Comparison of ENCODE assay signal across 9 mouse cellular contexts in genomic region chr2:29944723-29945122, GRCm38 (mm10). TPM values are rescaled to one million over a fixed set of nuclear protein-coding genes. Genes with fewer than 3 reads are reported as not detected.
A peak's percentile ranks its signal among the peaks of the same experiment; 100 is the strongest.
DNase-seq lines count a peak whose midpoint lies in the region; ATAC-seq and TF ChIP-seq lines count a peak whose summit lies in the region.
"Had no signal": no experiment of that assay in that cellular context is flagged by ENCODE, and none has a peak within 500 bp of the region (broad histone marks: within the 10 kb centered on the region; RNA-seq: fewer than 3 reads in every experiment).

No protein-coding gene starts in this region.

- no peak overlapping the region for H3K4me2 ChIP-seq in liver, embryonic 15.5 days
- H3K4me2 ChIP-seq in forebrain, embryonic 12.5 days = no peak overlapping the region
- H3K4me2 ChIP-seq: neural tube, embryonic 12.5 days had no signal

- peaks cover 53% of the 10 kb centered on the region for H3K36me3 ChIP-seq in ES-E14 (ENCODE audit: control insufficient read depth, insufficient read depth, low read length, poor library complexity, severe bottlenecking)
- peaks cover 91% of the 10 kb centered on the region for H3K36me3 ChIP-seq in liver, embryonic 15.5 days (replicated peaks)
- H3K36me3 ChIP-seq in forebrain, embryonic 12.5 days (replicated peaks) = peaks cover 93% of the 10 kb centered on the region

- H3K4me1 ChIP-seq in ES-E14 (ENCODE audit: control insufficient read depth in 2 of 2, insufficient read depth in 2 of 2, low read length in 2 of 2, poor library complexity in 1 of 2) = no peaks in the 10 kb centered on the region
- H3K4me1 ChIP-seq in liver, embryonic 15.5 days (replicated peaks) = peaks cover 4% of the 10 kb centered on the region; the same call in 1 of the 2 replicates
- no peaks in the 10 kb centered on the region for H3K4me1 ChIP-seq in forebrain, embryonic 12.5 days
- H3K4me1 ChIP-seq: neural tube, embryonic 12.5 days had no signal

- no peak overlapping the region for H3K9ac ChIP-seq in ES-E14 (ENCODE audit: insufficient read depth, low read depth, low read length, poor library complexity, severe bottlenecking)
- H3K9ac ChIP-seq in liver, embryonic 15.5 days = no peak overlapping the region
- H3K9ac ChIP-seq in forebrain, embryonic 12.5 days = no peak overlapping the region
- H3K9ac ChIP-seq: neural tube, embryonic 12.5 days had no signal

- H3K27ac ChIP-seq in ES-E14 (ENCODE audit: insufficient read depth, low read depth, low read length, poor library complexity, severe bottlenecking) = peak overlapping the region; percentile 64
- peak overlapping the region; percentile 77 for H3K27ac ChIP-seq in liver, embryonic 15.5 days (replicated peaks)
- H3K27ac ChIP-seq in forebrain, embryonic 12.5 days = no peak overlapping the region
- H3K27ac ChIP-seq: neural tube, embryonic 12.5 days had no signal

- no peaks in the 10 kb centered on the region for H3K9me3 ChIP-seq in ES-E14 (ENCODE audit: control insufficient read depth, insufficient read depth, low read depth, low read length)
- H3K9me3 ChIP-seq in liver, embryonic 15.5 days (replicated peaks) = no peaks in the 10 kb centered on the region
- no peaks in the 10 kb centered on the region for H3K9me3 ChIP-seq in forebrain, embryonic 12.5 days
- H3K9me3 ChIP-seq: neural tube, embryonic 12.5 days had no signal

- WGBS in liver, embryonic 15.5 days (ENCODE audit: insufficient replicate concordance) = 67% methylated on average over 1 of the region's 1 CpGs
- WGBS in forebrain, embryonic 12.5 days = 86% methylated on average over 1 of the region's 1 CpGs

- no peak overlapping the region for H3K4me3 ChIP-seq in ES-E14 (ENCODE audit: insufficient read depth in 1 of 2, low read depth in 1 of 2, low read length in 2 of 2, poor library complexity in 1 of 2, severe bottlenecking in 1 of 2)
- no peak overlapping the region for H3K4me3 ChIP-seq in liver, embryonic 15.5 days (replicated peaks)
- H3K4me3 ChIP-seq in forebrain, embryonic 12.5 days (replicated peaks) = no peak overlapping the region
- H3K4me3 ChIP-seq: neural tube, embryonic 12.5 days had no signal

- peak; percentile 76 for ATAC-seq in liver, embryonic 15.5 days (ENCODE audit: insufficient read depth)
- ATAC-seq in forebrain, embryonic 12.5 days (ENCODE audit: low FRiP score) = no peak

- DNase-seq in ES-E14 (ENCODE audit: low read depth, low spot score) = peak; percentile 39
- peak; percentile 64 for DNase-seq in embryo, embryonic 10 days (ENCODE audit: low spot score)
- DNase-seq in heart, postnatal 4 days = peak; percentile 26
- no peak for DNase-seq in layer of hippocampus, adult 11-12 months (ENCODE audit: low spot score)
- DNase-seq in frontal cortex, postnatal 10 days (ENCODE audit: low spot score in 2 of 2) = no peak
- no peak for DNase-seq in urinary bladder, postnatal 10 days (ENCODE audit: low spot score)

- H3K27me3 ChIP-seq in liver, embryonic 15.5 days = no peaks in the 10 kb centered on the region
- no peaks in the 10 kb centered on the region for H3K27me3 ChIP-seq in forebrain, embryonic 12.5 days
- H3K27me3 ChIP-seq: neural tube, embryonic 12.5 days had no signal

- in situ Hi-C loops in ES-E14 (cut with MboI; ENCODE audit: low sequenced_read_pairs in 2 of 2, unreplicated experiment in 2 of 2) = no loop called here

TF ChIP-seq in ES-E14, 5 proteins besides CTCF, POLR2A, EP300 and RAD21:
- TF ChIP-seq ZNF384 (IDR thresholded peaks at IDR 0.05; ENCODE audit: low read depth, low read length) (peak; percentile 97), MAFK (IDR thresholded peaks at IDR 0.05; ENCODE audit: insufficient read depth, low read depth, low read length) (no peak), HCFC1 (IDR thresholded peaks at IDR 0.05; ENCODE audit: borderline replicate concordance, insufficient read depth, low read length) (no peak), CHD2 (IDR thresholded peaks at IDR 0.05; ENCODE audit: low read depth, low read length) (no peak)

RNA-seq across cellular contexts. Expression of gene Gle1, which starts 9.5 kb away (rescaled TPM):
- total RNA-seq in ES-E14 (2012; rRNA removed) = 64.8 and 69.0 TPM in 2 replicates
- 10 to 100 TPM; 25.9 to 26.8 TPM for total RNA-seq in heart, postnatal 4 days (2021)
- 24.7 and 25.2 TPM in 2 replicates for polyA plus RNA-seq in liver, embryonic 15.5 days (2015; fragmentation: Nextera tagmentation; extraction: Ambion mirVana)
- polyA plus RNA-seq in forebrain, embryonic 12.5 days (2016; fragmentation: Nextera tagmentation; extraction: Ambion mirVana) = 77.6 and 79.7 TPM in 2 replicates

RNA-seq across cellular contexts. Expression of gene Sptan1, which starts 20.6 kb away (rescaled TPM):
- 340 and 423 TPM in 2 replicates for total RNA-seq in ES-E14 (2012; rRNA removed)
- total RNA-seq in heart, postnatal 4 days (2021) = 100 to 1,000 TPM; 370 to 371 TPM
- polyA plus RNA-seq in liver, embryonic 15.5 days (2015; fragmentation: Nextera tagmentation; extraction: Ambion mirVana) = 14.0 and 17.8 TPM in 2 replicates
- polyA plus RNA-seq in forebrain, embryonic 12.5 days (2016; fragmentation: Nextera tagmentation; extraction: Ambion mirVana) = 160 and 173 TPM in 2 replicates

RNA-seq across cellular contexts. Expression of gene Odf2, which starts 55.7 kb away (rescaled TPM):
- total RNA-seq in ES-E14 (2012; rRNA removed) = 123 and 217 TPM in 2 replicates
- 10 to 100 TPM; 44.8 to 52.4 TPM for total RNA-seq in heart, postnatal 4 days (2021)
- polyA plus RNA-seq in liver, embryonic 15.5 days (2015; fragmentation: Nextera tagmentation; extraction: Ambion mirVana) = 34.4 and 35.9 TPM in 2 replicates
- 118 and 133 TPM in 2 replicates for polyA plus RNA-seq in forebrain, embryonic 12.5 days (2016; fragmentation: Nextera tagmentation; extraction: Ambion mirVana)

Comparison
In these comparisons a context has a peak if more than half of its experiments do, and no peak if none do; other contexts are left out.
1. DNase-seq: peak in ES-E14 (single experiment), embryo, embryonic 10 days (single experiment) and heart, postnatal 4 days (single experiment); none in layer of hippocampus, adult 11-12 months (single experiment), frontal cortex, postnatal 10 days (0 of 2) and urinary bladder, postnatal 10 days (single experiment).